Mouse (Mus musculus) small intestine, adult 2 months (tissue): Measurements from ENCODE around the gene Jhy.

Source experiments
- CTCF ChIP-seq: fragments of 200-500 bp; IDR thresholded peaks from 2 replicates; pipeline ENCODE4 v1.5.1; 2012; ENCODE audit warnings: low read depth, mild to moderate bottlenecking, control low read depth, inconsistent platforms, low read length, moderate library complexity, mixed read lengths; ENCODE audit not compliant: insufficient replicate concordance, insufficient read length; ENCODE audit errors: extremely low read depth
- POLR2A ChIP-seq: fragments of 200-500 bp; IDR thresholded peaks from 2 replicates; pipeline ENCODE4 v1.6.1; 2012; ENCODE audit warnings: low read depth, mild to moderate bottlenecking, control low read depth, inconsistent platforms, low read length, moderate library complexity

DNA sequence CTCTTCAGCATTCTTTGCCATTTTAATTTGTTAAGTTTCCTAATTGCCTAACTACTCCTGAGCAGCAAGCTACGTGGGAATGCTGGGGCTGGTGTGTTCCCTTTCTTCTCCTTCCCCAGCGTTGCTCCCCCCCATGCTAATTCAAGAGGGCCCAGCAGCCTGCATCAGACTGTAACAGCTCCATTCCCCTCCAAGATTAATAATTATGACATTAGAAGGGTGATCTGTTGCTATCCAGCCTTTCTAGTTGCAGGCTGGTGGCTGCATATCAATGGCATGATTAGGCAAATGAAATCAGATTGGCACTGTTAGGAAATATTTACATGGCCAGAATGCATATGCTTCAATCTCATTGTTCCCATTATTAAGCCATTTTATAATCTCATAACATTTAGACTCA, 112.4 kb downstream of the Jhy start:
- no peak for TF ChIP-seq POLR2A
- TF ChIP-seq CTCF = no peak
